Mouse (Mus musculus): ENCODE results near the gene Heatr1. TPM values are rescaled to one million over a fixed set of nuclear protein-coding genes. Genes with fewer than 3 reads are reported as not detected.

Gene Heatr1
- total RNA-seq, 1 experiment: 190 TPM

GRCm38 (mm10) chr13:12357554-12357953 is 37.3 kb upstream of the Heatr1 start:
- H3K9me3 ChIP-seq (ENCODE audit: control insufficient read depth, insufficient read depth, low read depth, low read length): no peaks in the 10 kb centered on the region
- TF ChIP-seq MAFK (IDR thresholded peaks at IDR 0.05; ENCODE audit: insufficient read depth, low read depth, low read length) (no peak), HCFC1 (IDR thresholded peaks at IDR 0.05; ENCODE audit: borderline replicate concordance, insufficient read depth, low read length) (no peak), CHD2 (IDR thresholded peaks at IDR 0.05; ENCODE audit: low read depth, low read length) (no peak), ZNF384 (IDR thresholded peaks at IDR 0.05; ENCODE audit: low read depth, low read length) (no peak), ZC3H11A (IDR thresholded peaks at IDR 0.05; ENCODE audit: borderline replicate concordance, low read depth, low read length) (no peak)
- no peak overlapping the region for H3K9ac ChIP-seq (ENCODE audit: insufficient read depth, low read depth, low read length, poor library complexity, severe bottlenecking)
- H3K27ac ChIP-seq (ENCODE audit: insufficient read depth, low read depth, low read length, poor library complexity, severe bottlenecking): no peak overlapping the region
- in situ Hi-C loops (cut with MboI; ENCODE audit: low sequenced_read_pairs in 2 of 2, unreplicated experiment in 2 of 2): no loop called here
- H3K36me3 ChIP-seq (ENCODE audit: control insufficient read depth, insufficient read depth, low read length, poor library complexity, severe bottlenecking): no peaks in the 10 kb centered on the region
- H3K4me1 ChIP-seq (ENCODE audit: control insufficient read depth in 2 of 2, insufficient read depth in 2 of 2, low read length in 2 of 2, poor library complexity in 1 of 2): peaks cover 3 to 7% of the 10 kb centered on the region in 2 experiments; a peak in 2 of 4 replicates
- no peak for DNase-seq (ENCODE audit: low read depth, low spot score)
- no peak overlapping the region for H3K4me3 ChIP-seq (ENCODE audit: insufficient read depth in 1 of 2, low read depth in 1 of 2, low read length in 2 of 2, poor library complexity in 1 of 2, severe bottlenecking in 1 of 2)

GRCm38 (mm10) chr13:12361486-12361885 is 33.3 kb upstream of the Heatr1 start:
- no peak for DNase-seq (ENCODE audit: low read depth, low spot score)
- TF ChIP-seq HCFC1 (IDR thresholded peaks at IDR 0.05; ENCODE audit: borderline replicate concordance, insufficient read depth, low read length) (no peak), ZNF384 (IDR thresholded peaks at IDR 0.05; ENCODE audit: low read depth, low read length) (no peak), ZC3H11A (IDR thresholded peaks at IDR 0.05; ENCODE audit: borderline replicate concordance, low read depth, low read length) (no peak), MAFK (IDR thresholded peaks at IDR 0.05; ENCODE audit: insufficient read depth, low read depth, low read length) (no peak), CHD2 (IDR thresholded peaks at IDR 0.05; ENCODE audit: low read depth, low read length) (no peak)
- H3K4me3 ChIP-seq (ENCODE audit: insufficient read depth in 1 of 2, low read depth in 1 of 2, low read length in 2 of 2, poor library complexity in 1 of 2, severe bottlenecking in 1 of 2): no peak overlapping the region
- H3K9ac ChIP-seq (ENCODE audit: insufficient read depth, low read depth, low read length, poor library complexity, severe bottlenecking): no peak overlapping the region
- peaks cover 3 to 7% of the 10 kb centered on the region in 2 experiments; a peak in 2 of 4 replicates for H3K4me1 ChIP-seq (ENCODE audit: control insufficient read depth in 2 of 2, insufficient read depth in 2 of 2, low read length in 2 of 2, poor library complexity in 1 of 2)
- H3K36me3 ChIP-seq (ENCODE audit: control insufficient read depth, insufficient read depth, low read length, poor library complexity, severe bottlenecking): no peaks in the 10 kb centered on the region
- no peak overlapping the region for H3K27ac ChIP-seq (ENCODE audit: insufficient read depth, low read depth, low read length, poor library complexity, severe bottlenecking)
- in situ Hi-C loops (cut with MboI; ENCODE audit: low sequenced_read_pairs in 2 of 2, unreplicated experiment in 2 of 2): no loop called here
- no peaks in the 10 kb centered on the region for H3K9me3 ChIP-seq (ENCODE audit: control insufficient read depth, insufficient read depth, low read depth, low read length)

GRCm38 (mm10) chr13:12369041-12369621 is 25.7 kb upstream of the Heatr1 start:
- no peaks in the 10 kb centered on the region for H3K36me3 ChIP-seq (ENCODE audit: control insufficient read depth, insufficient read depth, low read length, poor library complexity, severe bottlenecking)
- in situ Hi-C loops (cut with MboI; ENCODE audit: low sequenced_read_pairs in 2 of 2, unreplicated experiment in 2 of 2): no loop called here
- H3K27ac ChIP-seq (ENCODE audit: insufficient read depth, low read depth, low read length, poor library complexity, severe bottlenecking): no peak overlapping the region
- no peaks in the 10 kb centered on the region for H3K9me3 ChIP-seq (ENCODE audit: control insufficient read depth, insufficient read depth, low read depth, low read length)
- H3K9ac ChIP-seq (ENCODE audit: insufficient read depth, low read depth, low read length, poor library complexity, severe bottlenecking): no peak overlapping the region
- no peak for TF ChIP-seq ZNF384 (IDR thresholded peaks at IDR 0.05; ENCODE audit: low read depth, low read length)
- TF ChIP-seq ZC3H11A (IDR thresholded peaks at IDR 0.05; ENCODE audit: borderline replicate concordance, low read depth, low read length): no peak
- TF ChIP-seq HCFC1 (IDR thresholded peaks at IDR 0.05; ENCODE audit: borderline replicate concordance, insufficient read depth, low read length): no peak
- no peak for TF ChIP-seq CHD2 (IDR thresholded peaks at IDR 0.05; ENCODE audit: low read depth, low read length)
- TF ChIP-seq MAFK (IDR thresholded peaks at IDR 0.05; ENCODE audit: insufficient read depth, low read depth, low read length): no peak
- no peak for DNase-seq (ENCODE audit: low read depth, low spot score)
- no peaks in the 10 kb centered on the region for H3K4me1 ChIP-seq (ENCODE audit: control insufficient read depth in 2 of 2, insufficient read depth in 2 of 2, low read length in 2 of 2, poor library complexity in 1 of 2)
- no peak overlapping the region for H3K4me3 ChIP-seq (ENCODE audit: insufficient read depth in 1 of 2, low read depth in 1 of 2, low read length in 2 of 2, poor library complexity in 1 of 2, severe bottlenecking in 1 of 2)

GRCm38 (mm10) chr13:12369930-12370329 is 24.9 kb upstream of the Heatr1 start:
- in situ Hi-C loops (cut with MboI; ENCODE audit: low sequenced_read_pairs in 2 of 2, unreplicated experiment in 2 of 2): no loop called here
- Histone ChIP-seq H3K9ac (ENCODE audit: insufficient read depth, low read depth, low read length, poor library complexity, severe bottlenecking) (no peak overlapping the region), H3K9me3 (ENCODE audit: control insufficient read depth, insufficient read depth, low read depth, low read length) (no peaks in the 10 kb centered on the region), H3K4me3 (ENCODE audit: insufficient read depth in 1 of 2, low read depth in 1 of 2, low read length in 2 of 2, poor library complexity in 1 of 2, severe bottlenecking in 1 of 2) (no peak overlapping the region), H3K27ac (ENCODE audit: insufficient read depth, low read depth, low read length, poor library complexity, severe bottlenecking) (no peak overlapping the region), H3K36me3 (ENCODE audit: control insufficient read depth, insufficient read depth, low read length, poor library complexity, severe bottlenecking) (no peaks in the 10 kb centered on the region), H3K4me1 (ENCODE audit: control insufficient read depth in 2 of 2, insufficient read depth in 2 of 2, low read length in 2 of 2, poor library complexity in 1 of 2) (no peaks in the 10 kb centered on the region)
- TF ChIP-seq ZC3H11A (IDR thresholded peaks at IDR 0.05; ENCODE audit: borderline replicate concordance, low read depth, low read length) (no peak), MAFK (IDR thresholded peaks at IDR 0.05; ENCODE audit: insufficient read depth, low read depth, low read length) (0 out of 2 replicates have a peak, but pooled peaks have one; percentile 32), ZNF384 (IDR thresholded peaks at IDR 0.05; ENCODE audit: low read depth, low read length) (no peak), HCFC1 (IDR thresholded peaks at IDR 0.05; ENCODE audit: borderline replicate concordance, insufficient read depth, low read length) (no peak), CHD2 (IDR thresholded peaks at IDR 0.05; ENCODE audit: low read depth, low read length) (no peak)
- DNase-seq (ENCODE audit: low read depth, low spot score): no peak

Data from ES-E14 (cell line).